Mouse (Mus musculus): ENCODE data around the gene Stk16. TPM values are rescaled to one million over a fixed set of nuclear protein-coding genes. Genes with fewer than 3 reads are reported as not detected.

Stk16 gene
- polyA plus RNA-seq, 1 experiment, result not detected

DNA sequence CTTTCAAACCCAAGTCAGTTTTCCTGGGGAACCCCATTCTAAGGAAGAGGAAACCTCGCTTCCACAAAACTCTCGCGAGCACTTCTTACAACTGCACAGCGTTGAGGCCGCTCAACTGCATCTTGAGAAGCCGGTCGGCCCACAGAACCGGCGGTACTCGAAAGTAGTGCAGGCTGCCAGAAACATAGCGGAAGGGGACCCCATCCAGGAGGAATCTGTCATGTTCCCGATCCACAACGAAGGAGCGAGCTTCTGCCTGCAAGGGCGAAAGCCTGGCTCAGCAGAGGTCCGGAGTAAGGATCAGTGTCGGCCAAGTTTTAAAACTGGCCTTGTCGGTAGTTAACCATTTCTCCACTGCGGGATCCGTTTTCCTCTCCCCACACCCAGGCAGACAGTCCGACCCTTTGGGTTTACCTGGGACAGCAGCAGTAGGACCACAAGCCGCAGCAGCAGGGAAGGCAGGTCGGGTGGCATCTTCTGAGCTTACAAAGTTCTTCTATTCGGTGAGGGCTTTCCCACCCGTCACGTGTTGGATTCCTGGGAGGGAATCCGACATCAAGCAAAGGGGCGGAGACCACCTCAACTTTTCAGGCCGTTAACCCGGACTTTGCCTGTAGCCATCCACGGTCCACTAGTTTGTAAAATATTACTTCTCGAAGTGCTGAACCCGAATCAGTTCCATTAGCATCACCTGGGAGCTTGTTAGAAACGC, 1.5 kb upstream of the Stk16 start:
- H3K27ac ChIP-seq (ENCODE audit: insufficient read depth, low read depth, low read length), result no peak overlapping the region
- TF ChIP-seq CTCF (IDR thresholded peaks at IDR 0.05; ENCODE audit: insufficient read depth, low read depth, low read length), result no peak
- no peak for TF ChIP-seq POLR2A (IDR thresholded peaks at IDR 0.05; ENCODE audit: insufficient read depth, low read depth, low read length)
- peak overlapping the region; percentile 30 for H3K4me3 ChIP-seq (ENCODE audit: insufficient read depth, low read depth, low read length)
- peaks cover 23% of the 10 kb centered on the region for H3K4me1 ChIP-seq (ENCODE audit: control insufficient read depth, insufficient read depth, low read length)
- 11% methylated on average over 34 of the region's 34 CpGs for WGBS

DNA sequence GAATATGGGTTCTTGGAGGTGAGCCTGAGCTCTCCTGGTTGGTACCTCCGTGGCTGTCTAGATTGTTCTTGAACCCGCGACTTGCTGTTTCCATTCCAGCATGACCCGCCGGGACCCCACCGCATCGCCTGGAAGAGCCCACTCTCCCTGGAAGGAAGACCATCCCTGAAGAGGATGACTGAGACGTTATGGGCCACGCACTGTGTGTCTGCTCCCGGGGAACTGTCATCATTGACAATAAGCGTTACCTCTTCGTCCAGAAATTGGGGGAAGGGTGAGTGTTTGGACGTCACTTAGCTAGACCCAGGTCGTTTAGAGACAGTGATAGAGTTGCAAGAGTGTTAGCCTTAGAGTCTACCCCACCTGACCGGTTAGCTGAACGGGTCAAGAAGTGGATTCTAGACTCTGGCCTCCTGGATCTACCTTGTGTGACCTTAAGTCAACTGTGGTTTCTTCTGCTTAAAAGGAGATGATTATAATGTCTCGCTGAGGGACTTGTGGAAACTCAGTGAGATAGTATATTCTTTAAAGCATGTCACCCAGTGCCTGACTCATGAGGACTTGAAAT, 587 bp downstream of the Stk16 start:
- Histone ChIP-seq H3K4me3 (ENCODE audit: insufficient read depth, low read depth, low read length) (peak overlapping the region; percentile 98), H3K27ac (ENCODE audit: insufficient read depth, low read depth, low read length) (no peak overlapping the region), H3K4me1 (ENCODE audit: control insufficient read depth, insufficient read depth, low read length) (peaks cover 34% of the 10 kb centered on the region)
- no peak for TF ChIP-seq POLR2A (IDR thresholded peaks at IDR 0.05; ENCODE audit: insufficient read depth, low read depth, low read length)
- 12% methylated on average over 17 of the region's 17 CpGs for WGBS

DNA sequence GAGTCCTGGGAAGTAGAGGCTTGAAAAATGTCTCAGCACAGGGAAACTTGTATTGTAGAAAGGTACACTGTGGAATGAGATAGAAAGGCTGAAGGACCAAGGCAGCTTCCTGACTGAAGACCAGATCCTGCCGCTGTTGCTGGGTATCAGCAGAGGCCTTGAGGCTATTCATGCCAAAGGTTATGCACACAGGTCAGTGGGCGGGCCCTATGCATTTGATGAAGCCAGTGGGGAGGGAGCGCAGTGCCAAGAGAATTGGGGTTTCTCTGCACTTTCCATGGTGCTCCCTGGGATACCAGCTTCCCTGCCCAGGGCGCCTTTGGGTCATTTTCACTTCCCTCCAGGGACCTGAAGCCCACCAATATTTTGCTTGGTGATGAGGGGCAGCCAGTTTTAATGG, 1.9 kb downstream of the Stk16 start:
- no peak overlapping the region for H3K4me3 ChIP-seq (ENCODE audit: insufficient read depth, low read depth, low read length)
- no peak for TF ChIP-seq CTCF (IDR thresholded peaks at IDR 0.05; ENCODE audit: insufficient read depth, low read depth, low read length)
- H3K27ac ChIP-seq (ENCODE audit: insufficient read depth, low read depth, low read length), result no peak overlapping the region
- 91% methylated on average over 4 of the region's 4 CpGs for WGBS
- H3K4me1 ChIP-seq (ENCODE audit: control insufficient read depth, insufficient read depth, low read length), result peaks cover 40% of the 10 kb centered on the region

DNA sequence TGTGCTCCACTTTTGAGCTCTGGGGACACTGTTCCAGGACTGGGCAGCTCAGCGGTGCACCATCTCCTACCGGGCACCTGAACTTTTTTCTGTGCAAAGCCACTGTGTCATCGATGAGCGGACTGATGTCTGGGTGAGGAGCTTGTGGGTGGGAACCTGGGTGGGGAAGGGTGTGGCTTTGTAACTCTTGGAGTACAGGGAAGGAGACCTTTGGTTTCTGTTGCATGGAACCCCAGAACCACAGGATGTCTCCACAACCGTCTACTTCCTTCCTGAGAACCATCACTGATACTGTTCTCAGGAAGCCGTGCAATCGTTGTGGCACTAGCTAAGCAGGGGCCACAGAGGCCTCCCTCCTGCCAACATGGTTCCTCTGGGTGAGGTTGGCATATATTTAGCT, 2.5 kb downstream of the Stk16 start:
- Histone ChIP-seq H3K27ac (ENCODE audit: insufficient read depth, low read depth, low read length) (no peak overlapping the region), H3K4me3 (ENCODE audit: insufficient read depth, low read depth, low read length) (no peak overlapping the region), H3K4me1 (ENCODE audit: control insufficient read depth, insufficient read depth, low read length) (peaks cover 43% of the 10 kb centered on the region)
- TF ChIP-seq POLR2A (IDR thresholded peaks at IDR 0.05; ENCODE audit: insufficient read depth, low read depth, low read length), result no peak
- TF ChIP-seq CTCF (IDR thresholded peaks at IDR 0.05; ENCODE audit: insufficient read depth, low read depth, low read length), result no peak
- 88% methylated on average over 7 of the region's 7 CpGs for WGBS

DNA sequence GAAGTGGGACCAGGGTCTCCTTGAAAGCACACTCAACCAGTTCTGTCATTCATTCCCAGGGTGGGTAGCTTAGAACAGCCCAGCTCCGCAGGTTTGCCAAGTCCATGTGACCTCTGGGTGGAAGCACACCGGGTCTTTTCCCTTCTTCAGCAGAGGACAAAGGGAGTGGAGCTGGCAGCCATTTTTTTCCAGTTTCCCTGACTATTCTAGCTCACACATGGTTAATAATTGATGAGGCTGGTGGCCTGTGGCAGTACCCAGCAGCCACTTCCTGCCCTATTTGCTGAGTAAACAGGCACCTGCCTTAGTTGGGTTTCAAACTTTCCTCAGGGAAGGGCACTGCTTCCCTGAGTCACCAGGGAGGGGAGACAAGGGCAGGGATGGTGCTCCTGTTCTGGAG, 3.8 kb downstream of the Stk16 start:
- no peak for TF ChIP-seq CTCF (IDR thresholded peaks at IDR 0.05; ENCODE audit: insufficient read depth, low read depth, low read length)
- no peak for TF ChIP-seq POLR2A (IDR thresholded peaks at IDR 0.05; ENCODE audit: insufficient read depth, low read depth, low read length)
- WGBS, result 49% methylated on average over 2 of the region's 2 CpGs
- Histone ChIP-seq H3K27ac (ENCODE audit: insufficient read depth, low read depth, low read length) (no peak overlapping the region), H3K4me1 (ENCODE audit: control insufficient read depth, insufficient read depth, low read length) (peaks cover 39% of the 10 kb centered on the region), H3K4me3 (ENCODE audit: insufficient read depth, low read depth, low read length) (no peak overlapping the region)

DNA sequence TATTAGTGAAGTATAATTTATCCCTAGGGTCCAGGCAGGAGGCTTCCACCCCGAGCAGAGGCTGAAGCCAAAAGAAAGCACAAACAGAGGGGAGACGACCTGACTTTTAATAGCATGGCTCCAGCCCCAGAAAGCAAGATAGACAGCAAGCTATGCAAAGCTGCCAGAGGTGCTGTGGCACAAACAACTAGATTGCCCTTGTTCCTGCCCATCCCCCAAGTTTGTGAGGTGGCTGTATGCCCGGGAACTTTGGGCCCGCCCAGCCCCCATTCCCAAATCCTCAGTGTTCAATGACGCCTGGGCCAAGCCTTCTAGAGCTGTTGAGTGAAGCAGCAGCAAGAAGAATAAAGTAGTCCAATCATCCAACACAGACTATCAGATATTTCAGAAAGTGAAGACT, 4.2 kb downstream of the Stk16 start:
- 25% methylated on average over 5 of the region's 5 CpGs for WGBS
- H3K4me3 ChIP-seq (ENCODE audit: insufficient read depth, low read depth, low read length), result no peak overlapping the region
- H3K4me1 ChIP-seq (ENCODE audit: control insufficient read depth, insufficient read depth, low read length), result peaks cover 44% of the 10 kb centered on the region
- H3K27ac ChIP-seq (ENCODE audit: insufficient read depth, low read depth, low read length), result no peak overlapping the region
- TF ChIP-seq POLR2A (IDR thresholded peaks at IDR 0.05; ENCODE audit: insufficient read depth, low read depth, low read length), result no peak
- no peak for TF ChIP-seq CTCF (IDR thresholded peaks at IDR 0.05; ENCODE audit: insufficient read depth, low read depth, low read length)

DNA sequence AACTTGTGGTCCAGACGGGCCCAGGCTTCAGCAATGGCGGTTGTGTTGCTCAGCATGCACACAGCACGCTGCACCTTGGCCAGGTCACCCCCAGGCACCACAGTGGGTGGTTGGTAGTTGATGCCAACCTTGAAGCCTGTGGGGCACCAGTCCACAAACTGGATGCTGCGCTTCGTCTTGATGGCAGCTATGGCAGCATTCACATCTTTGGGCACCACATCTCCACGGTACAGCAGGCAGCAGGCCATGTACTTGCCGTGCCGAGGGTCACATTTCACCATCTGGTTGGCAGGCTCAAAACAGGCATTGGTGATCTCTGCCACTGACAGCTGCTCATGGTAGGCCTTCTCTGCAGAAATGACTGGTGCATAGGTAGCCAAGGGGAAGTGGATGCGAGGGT, 5.1 kb downstream of the Stk16 start:
- no peak for TF ChIP-seq POLR2A (IDR thresholded peaks at IDR 0.05; ENCODE audit: insufficient read depth, low read depth, low read length)
- TF ChIP-seq CTCF (IDR thresholded peaks at IDR 0.05; ENCODE audit: insufficient read depth, low read depth, low read length), result no peak
- H3K4me3 ChIP-seq (ENCODE audit: insufficient read depth, low read depth, low read length), result no peak overlapping the region
- peaks cover 43% of the 10 kb centered on the region for H3K4me1 ChIP-seq (ENCODE audit: control insufficient read depth, insufficient read depth, low read length)
- no peak overlapping the region for H3K27ac ChIP-seq (ENCODE audit: insufficient read depth, low read depth, low read length)
- 84% methylated on average over 9 of the region's 9 CpGs for WGBS

DNA sequence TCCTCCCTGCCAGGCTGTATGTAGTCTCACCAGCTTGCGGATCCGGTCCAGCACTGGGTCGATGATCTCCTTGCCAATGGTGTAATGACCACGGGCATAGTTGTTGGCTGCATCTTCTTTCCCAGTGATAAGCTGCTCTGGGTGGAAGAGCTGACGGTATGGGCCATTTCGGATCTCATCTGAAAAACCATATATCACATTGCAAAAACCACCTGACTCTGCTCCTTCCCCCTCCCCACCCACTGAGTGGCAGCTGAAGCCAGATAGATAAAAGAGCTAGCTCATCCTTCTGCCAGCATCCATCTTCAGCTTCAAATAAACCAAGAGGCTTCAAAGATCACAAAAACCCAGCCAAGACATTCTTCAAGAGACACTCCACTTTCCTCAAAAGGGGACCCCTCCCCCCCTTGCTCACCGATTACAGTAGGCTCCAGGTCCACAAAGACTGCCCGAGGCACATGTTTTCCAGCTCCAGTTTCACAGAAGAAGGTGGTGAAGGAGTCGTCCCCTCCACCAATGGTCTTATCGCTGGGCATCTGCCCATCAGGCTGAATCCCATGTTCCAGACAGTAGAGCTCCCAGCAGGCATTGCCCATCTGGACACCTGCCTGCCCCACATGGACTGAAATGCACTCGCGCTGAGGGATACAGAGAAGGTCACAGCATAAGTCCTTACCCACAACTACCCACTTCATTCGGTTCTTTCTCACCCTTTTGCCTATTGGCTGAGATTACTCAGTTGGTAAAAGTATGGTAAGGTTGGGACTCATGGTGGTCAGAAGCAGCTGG, 6.4 kb downstream of the Stk16 start:
- WGBS, result 73% methylated on average over 13 of the region's 13 CpGs
- no peak overlapping the region for H3K4me3 ChIP-seq (ENCODE audit: insufficient read depth, low read depth, low read length)
- H3K4me1 ChIP-seq (ENCODE audit: control insufficient read depth, insufficient read depth, low read length), result peaks cover 36% of the 10 kb centered on the region
- 0 out of 2 replicates have a peak overlapping the region, but pooled peaks have one; percentile 21 for H3K27ac ChIP-seq (ENCODE audit: insufficient read depth, low read depth, low read length)
- TF ChIP-seq POLR2A (IDR thresholded peaks at IDR 0.05; ENCODE audit: insufficient read depth, low read depth, low read length), result no peak
- TF ChIP-seq CTCF (IDR thresholded peaks at IDR 0.05; ENCODE audit: insufficient read depth, low read depth, low read length), result no peak

DNA sequence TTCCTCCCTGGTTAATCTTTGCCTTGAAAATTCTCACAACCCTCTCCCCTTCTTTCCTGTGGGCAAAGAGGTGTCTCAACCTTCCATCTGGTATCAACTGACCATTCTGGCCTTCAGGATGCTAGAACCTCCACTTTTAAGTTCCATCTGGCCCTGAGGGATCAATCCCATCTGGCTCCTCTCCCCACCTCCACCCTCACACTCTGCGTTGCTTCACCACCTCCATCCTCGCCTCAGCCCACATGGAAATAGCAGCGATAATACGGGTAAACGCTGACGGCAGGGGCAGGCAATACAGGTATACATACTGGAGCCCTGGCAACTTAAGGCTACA, 7.2 kb downstream of the Stk16 start:
- Histone ChIP-seq H3K4me3 (ENCODE audit: insufficient read depth, low read depth, low read length) (peak overlapping the region; percentile 65), H3K27ac (ENCODE audit: insufficient read depth, low read depth, low read length) (0 out of 2 replicates have a peak overlapping the region, but pooled peaks have one; percentile 21), H3K4me1 (ENCODE audit: control insufficient read depth, insufficient read depth, low read length) (peaks cover 31% of the 10 kb centered on the region)
- 1% methylated on average over 6 of the region's 6 CpGs for WGBS
- TF ChIP-seq CTCF (IDR thresholded peaks at IDR 0.05; ENCODE audit: insufficient read depth, low read depth, low read length), result no peak
- no peak for TF ChIP-seq POLR2A (IDR thresholded peaks at IDR 0.05; ENCODE audit: insufficient read depth, low read depth, low read length)
